Mouse (Mus musculus) adrenal gland, adult (tissue): ENCODE data around the gene Pla2g1b.

ENCODE experiments used
- DNase-seq, 2 experiments: peaks; one replicate each; pipeline ENCODE4 v3.0.0; 2022 to 2023; ENCODE audit warnings: low spot score in 1 of 2; ENCODE audit not compliant: inconsistent age in 2 of 2

The Pla2g1b gene

GRCm38 (mm10) chr5:115521553-115522461, 55.7 kb downstream of the Pla2g1b start:
- peak; percentile 63 to 81 for DNase-seq

- DNase-seq: no peak
Measured at GRCm38 (mm10) chr5:115522531-115522930, 56.5 kb downstream of the Pla2g1b start.

GRCm38 (mm10) chr5:115522981-115523499, 57.0 kb downstream of the Pla2g1b start:
- DNase-seq: no peak

- DNase-seq: peak in 1 of 2 experiments; percentile 47
Measured at GRCm38 (mm10) chr5:115523971-115524370, 57.9 kb downstream of the Pla2g1b start.
